Mouse (Mus musculus) forebrain, embryonic 16.5 days (tissue): ENCODE results near the gene N4bp2l2. TPM values are rescaled to one million over a fixed set of nuclear protein-coding genes. Genes with fewer than 3 reads are reported as not detected.

Experiments used
- ATAC-seq: fragments of 200-750 bp; cut with Nextera tagmentation; 2 replicates; pipeline ENCODE4 v1.8.0; 2017; ENCODE audit warnings: mild to moderate bottlenecking, moderate library complexity
- H3K27ac ChIP-seq: fragments of 300-500 bp; sonication (generic); 2 replicates; pipeline ENCODE4 v1.5.1; 2014; ENCODE audit warnings: low read length, control low read depth
- H3K27me3 ChIP-seq: fragments of 300-500 bp; sonication (generic); replicated peaks from 2 replicates; pipeline ENCODE4 v1.6.1; 2014; ENCODE audit warnings: low read length; ENCODE audit not compliant: control insufficient read depth, insufficient read depth
- H3K36me3 ChIP-seq: fragments of 300-500 bp; sonication (generic); 2 replicates; pipeline ENCODE4 v1.6.1; 2014; ENCODE audit not compliant: control insufficient read depth, insufficient read depth
- H3K4me1 ChIP-seq: fragments of 300-500 bp; sonication (generic); replicated peaks from 2 replicates; pipeline ENCODE4 v1.6.1; 2014; ENCODE audit warnings: low read length; ENCODE audit not compliant: control insufficient read depth, insufficient read depth
- H3K4me2 ChIP-seq: fragments of 300-500 bp; sonication (generic); 2 replicates; pipeline ENCODE4 v1.6.1; 2014; ENCODE audit warnings: mild to moderate bottlenecking, low read length, control low read depth
- H3K4me3 ChIP-seq: fragments of 300-500 bp; sonication (generic); replicated peaks from 2 replicates; pipeline ENCODE4 v1.5.1; 2014; ENCODE audit warnings: mild to moderate bottlenecking, low read length, control low read depth
- H3K9ac ChIP-seq: fragments of 300-500 bp; sonication (generic); replicated peaks from 2 replicates; pipeline ENCODE4 v1.6.1; 2014; ENCODE audit warnings: low read depth, low read length, control low read depth
- H3K9me3 ChIP-seq: fragments of 300-500 bp; sonication (generic); 2 replicates; pipeline ENCODE4 v1.6.1; 2016; ENCODE audit warnings: low read length; ENCODE audit not compliant: control insufficient read depth
- WGBS: fragments of 180-500 bp; shearing (Covaris S2); extraction: QIAGEN DNeasy Blood & Tissue Kit; methylation state at CpG from one replicate; pipeline ENCODE4 v1.1.7; 2014; 5-methylcytosine and 5-hydroxymethylcytosine counted together
- polyA plus RNA-seq: library from polyadenylated mRNA; unstranded; fragments of >200 nt; fragmentation: Nextera tagmentation; extraction: Ambion mirVana; gene quantifications from 2 replicates; pipeline ENCODE4 v1.2.1, GENCODE M21; 2015

N4bp2l2 gene
- polyA plus RNA-seq, 1 experiment from 2014 or later, result 28.9 TPM

DNA sequence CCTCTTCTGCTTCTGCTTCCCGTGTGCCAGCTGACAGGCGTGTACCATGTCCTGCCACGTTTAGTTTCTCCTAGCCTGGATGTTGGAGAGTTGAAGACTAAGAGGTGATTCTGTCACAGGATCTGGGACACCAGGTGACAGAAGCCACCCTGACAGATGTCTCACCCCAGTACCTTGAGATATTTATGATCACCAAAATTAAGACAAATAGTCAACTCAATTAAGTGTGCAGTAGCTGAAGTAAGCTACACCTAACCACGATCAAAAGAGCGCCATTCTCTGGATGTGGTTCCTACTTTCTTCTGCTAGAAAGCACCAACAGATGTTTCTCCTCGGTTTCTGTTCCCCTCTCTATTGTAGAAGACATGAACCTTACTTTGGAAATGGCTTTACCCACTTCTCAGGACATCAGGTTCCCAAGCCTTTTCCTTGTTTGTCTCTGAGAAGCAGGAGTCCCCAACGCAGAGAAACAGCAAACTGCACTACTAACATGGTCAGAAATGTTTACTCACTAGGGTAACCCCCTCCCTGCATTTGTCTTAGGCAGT is 45.3 kb downstream of the N4bp2l2 start:
- Histone ChIP-seq H3K4me1 (no peaks in the 10 kb centered on the region), H3K27me3 (no peaks in the 10 kb centered on the region), H3K4me3 (no peak overlapping the region), H3K9ac (no peak overlapping the region), H3K4me2 (no peak overlapping the region), H3K9me3 (no peaks in the 10 kb centered on the region), H3K27ac (no peak overlapping the region), H3K36me3 (no peaks in the 10 kb centered on the region)
- no peak for ATAC-seq
- 89% methylated on average over 7 of the region's 7 CpGs for WGBS

- WGBS, result 91% methylated on average over 10 of the region's 10 CpGs
- H3K36me3 ChIP-seq, result no peaks in the 10 kb centered on the region
- no peaks in the 10 kb centered on the region for H3K4me1 ChIP-seq
- no peaks in the 10 kb centered on the region for H3K9me3 ChIP-seq
- H3K4me2 ChIP-seq, result no peak overlapping the region
- no peak overlapping the region for H3K4me3 ChIP-seq
- H3K9ac ChIP-seq, result no peak overlapping the region
- H3K27me3 ChIP-seq, result no peaks in the 10 kb centered on the region
- ATAC-seq, result no peak
- H3K27ac ChIP-seq, result no peak overlapping the region
Observed at GRCm38 (mm10) chr5:150618599-150619355, 47.2 kb downstream of the N4bp2l2 start.

- H3K9ac ChIP-seq, result no peak overlapping the region
- H3K4me3 ChIP-seq, result no peak overlapping the region
- 82% methylated on average over 3 of the region's 3 CpGs for WGBS
- H3K27me3 ChIP-seq, result no peaks in the 10 kb centered on the region
- H3K9me3 ChIP-seq, result no peaks in the 10 kb centered on the region
- no peaks in the 10 kb centered on the region for H3K36me3 ChIP-seq
- ATAC-seq, result no peak
- no peaks in the 10 kb centered on the region for H3K4me1 ChIP-seq
- no peak overlapping the region for H3K27ac ChIP-seq
- H3K4me2 ChIP-seq, result no peak overlapping the region
Observed at GRCm38 (mm10) chr5:150616731-150617130, 49.3 kb downstream of the N4bp2l2 start.

- Histone ChIP-seq H3K4me3 (no peak overlapping the region), H3K27ac (no peak overlapping the region), H3K9me3 (no peaks in the 10 kb centered on the region), H3K27me3 (no peaks in the 10 kb centered on the region), H3K4me1 (no peaks in the 10 kb centered on the region), H3K9ac (no peak overlapping the region), H3K4me2 (no peak overlapping the region), H3K36me3 (no peaks in the 10 kb centered on the region)
- WGBS, result 93% methylated on average over 2 of the region's 2 CpGs
- ATAC-seq, result no peak
Observed at GRCm38 (mm10) chr5:150616216-150616615, 49.8 kb downstream of the N4bp2l2 start.

- no peak overlapping the region for H3K4me2 ChIP-seq
- no peaks in the 10 kb centered on the region for H3K4me1 ChIP-seq
- H3K27ac ChIP-seq, result no peak overlapping the region
- 88% methylated on average over 2 of the region's 2 CpGs for WGBS
- no peaks in the 10 kb centered on the region for H3K36me3 ChIP-seq
- no peak for ATAC-seq
- H3K4me3 ChIP-seq, result no peak overlapping the region
- no peaks in the 10 kb centered on the region for H3K27me3 ChIP-seq
- no peaks in the 10 kb centered on the region for H3K9me3 ChIP-seq
- H3K9ac ChIP-seq, result no peak overlapping the region
Observed at GRCm38 (mm10) chr5:150614054-150614453, 51.9 kb downstream of the N4bp2l2 start.

GRCm38 (mm10) chr5:150611697-150612096 is 54.3 kb downstream of the N4bp2l2 start:
- Histone ChIP-seq H3K27ac (no peak overlapping the region), H3K9ac (no peak overlapping the region), H3K4me1 (no peaks in the 10 kb centered on the region), H3K9me3 (no peaks in the 10 kb centered on the region), H3K36me3 (peaks cover 9% of the 10 kb centered on the region; the same call in 1 of the 2 replicates), H3K4me2 (no peak overlapping the region), H3K27me3 (no peaks in the 10 kb centered on the region), H3K4me3 (no peak overlapping the region)
- WGBS, result 84% methylated on average over 12 of the region's 12 CpGs
- no peak for ATAC-seq

DNA sequence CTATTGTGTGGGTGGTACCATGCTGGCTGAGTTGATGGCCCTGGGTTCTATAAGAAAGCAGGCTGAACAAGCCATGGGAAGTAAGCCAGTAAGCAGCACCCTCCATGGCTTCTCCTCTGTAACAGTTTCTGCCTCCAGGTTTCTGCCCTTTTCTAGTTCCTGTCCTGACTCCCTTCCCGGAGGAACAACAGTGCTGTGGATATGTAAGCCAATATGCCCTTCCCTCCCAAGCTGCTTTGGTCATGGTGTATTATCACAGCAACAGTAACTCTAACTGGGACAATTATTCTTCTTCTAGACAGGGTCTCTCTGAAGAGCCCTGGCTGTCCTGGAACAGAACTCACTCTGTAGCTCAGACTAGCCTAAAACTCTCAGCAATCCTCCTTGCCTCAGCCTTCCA is 54.8 kb downstream of the N4bp2l2 start:
- Histone ChIP-seq H3K9ac (no peak overlapping the region), H3K36me3 (peaks cover 12% of the 10 kb centered on the region; the same call in 1 of the 2 replicates), H3K4me2 (no peak overlapping the region), H3K9me3 (no peaks in the 10 kb centered on the region), H3K27me3 (no peaks in the 10 kb centered on the region), H3K4me3 (no peak overlapping the region), H3K4me1 (no peaks in the 10 kb centered on the region), H3K27ac (no peak overlapping the region)
- no peak for ATAC-seq
- WGBS, result 90% methylated on average over 1 of the region's 1 CpGs

- Histone ChIP-seq H3K9ac (no peak overlapping the region), H3K4me1 (no peaks in the 10 kb centered on the region), H3K4me3 (no peak overlapping the region), H3K4me2 (no peak overlapping the region), H3K9me3 (no peaks in the 10 kb centered on the region), H3K27ac (no peak overlapping the region), H3K36me3 (peaks cover 15% of the 10 kb centered on the region; the same call in 1 of the 2 replicates), H3K27me3 (no peaks in the 10 kb centered on the region)
- ATAC-seq, result no peak
- 95% methylated on average over 8 of the region's 8 CpGs for WGBS
Observed at GRCm38 (mm10) chr5:150607631-150608030, 58.4 kb downstream of the N4bp2l2 start.

GRCm38 (mm10) chr5:150606131-150606530 is 59.9 kb downstream of the N4bp2l2 start:
- no peak overlapping the region for H3K9ac ChIP-seq
- no peaks in the 10 kb centered on the region for H3K9me3 ChIP-seq
- H3K27ac ChIP-seq, result no peak overlapping the region
- H3K4me1 ChIP-seq, result peaks cover 8% of the 10 kb centered on the region
- H3K4me2 ChIP-seq, result no peak overlapping the region
- no peaks in the 10 kb centered on the region for H3K27me3 ChIP-seq
- H3K36me3 ChIP-seq, result peaks cover 15% of the 10 kb centered on the region; the same call in 1 of the 2 replicates
- 94% methylated on average over 6 of the region's 6 CpGs for WGBS
- no peak for ATAC-seq
- no peak overlapping the region for H3K4me3 ChIP-seq
